Mouse (Mus musculus) lung, embryonic 16.5 days (tissue): ENCODE results near the gene Paqr5. TPM values are rescaled to one million over a fixed set of nuclear protein-coding genes. Genes with fewer than 3 reads are reported as not detected.

ENCODE experiments used
- ATAC-seq: fragments of 200-750 bp; cut with Nextera tagmentation; 2 replicates; pipeline ENCODE4 v1.8.0; 2017; ENCODE audit warnings: low read depth, mild to moderate bottlenecking, moderate library complexity
- H3K27ac ChIP-seq: fragments of 300-500 bp; sonication (generic); 2 replicates; pipeline ENCODE4 v1.5.1; 2014; ENCODE audit warnings: mild to moderate bottlenecking, control low read depth, low read length
- H3K27me3 ChIP-seq: fragments of 300-500 bp; sonication (generic); 2 replicates; pipeline ENCODE4 v1.6.1; 2014; ENCODE audit warnings: low read depth, low read length, mixed read lengths; ENCODE audit not compliant: control insufficient read depth, insufficient read depth
- H3K36me3 ChIP-seq: fragments of 300-500 bp; sonication (generic); 2 replicates; pipeline ENCODE4 v1.6.1; 2014; ENCODE audit warnings: low read length; ENCODE audit not compliant: control insufficient read depth, insufficient read depth
- H3K4me1 ChIP-seq: fragments of 300-500 bp; sonication (generic); replicated peaks from 2 replicates; pipeline ENCODE4 v1.6.1; 2014; ENCODE audit warnings: low read length, mixed read lengths; ENCODE audit not compliant: control insufficient read depth, insufficient read depth
- H3K4me2 ChIP-seq: fragments of 300-500 bp; sonication (generic); 2 replicates; pipeline ENCODE4 v1.6.1; 2014; ENCODE audit warnings: low read depth, low read length, control low read depth
- H3K4me3 ChIP-seq: fragments of 300-500 bp; sonication (generic); 2 replicates; pipeline ENCODE4 v1.5.1; 2014; ENCODE audit warnings: mild to moderate bottlenecking, low read length, control low read depth
- H3K9ac ChIP-seq: fragments of 300-500 bp; sonication (generic); 2 replicates; pipeline ENCODE4 v1.6.1; 2014; ENCODE audit warnings: low read length, control low read depth
- H3K9me3 ChIP-seq: fragments of 300-500 bp; sonication (generic); 2 replicates; pipeline ENCODE4 v1.6.1; 2016; ENCODE audit warnings: low read length; ENCODE audit not compliant: control insufficient read depth
- WGBS: fragments of 180-500 bp; shearing (Covaris S2); extraction: QIAGEN DNeasy Blood & Tissue Kit; methylation state at CpG from one replicate; pipeline ENCODE4 v1.1.7; 2014; 5-methylcytosine and 5-hydroxymethylcytosine counted together
- polyA plus RNA-seq: library from polyadenylated mRNA; unstranded; fragments of >200 nt; fragmentation: Nextera tagmentation; extraction: Ambion mirVana; gene quantifications from 2 replicates; pipeline ENCODE4 v1.2.1, GENCODE M21; 2015

Gene Paqr5
- polyA plus RNA-seq, 1 experiment from 2014 or later: 5.1 TPM

DNA sequence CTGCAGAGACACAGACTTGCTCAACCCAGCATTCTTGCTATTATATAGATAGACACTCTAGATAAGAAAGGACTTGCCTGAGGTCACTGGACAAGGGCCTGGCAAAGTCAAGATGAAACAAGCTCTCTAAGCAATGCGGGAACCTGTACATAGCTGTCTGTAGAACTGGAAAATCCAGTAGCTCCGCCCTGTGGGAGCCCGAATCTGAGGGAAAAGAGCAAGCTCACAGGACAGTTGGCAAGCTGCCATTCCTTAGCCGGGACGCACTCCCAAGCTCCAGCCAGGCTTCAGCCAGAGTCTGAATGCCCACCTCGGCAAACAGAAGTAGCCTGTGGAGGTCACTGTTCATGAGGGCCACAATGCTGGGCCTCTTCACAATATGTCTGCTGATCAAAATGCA, 28.8 kb downstream of the Paqr5 start:
- peak; percentile 49 for ATAC-seq
- H3K27ac ChIP-seq: peak overlapping the region; percentile 91
- 10% methylated on average over 6 of the region's 6 CpGs for WGBS

DNA sequence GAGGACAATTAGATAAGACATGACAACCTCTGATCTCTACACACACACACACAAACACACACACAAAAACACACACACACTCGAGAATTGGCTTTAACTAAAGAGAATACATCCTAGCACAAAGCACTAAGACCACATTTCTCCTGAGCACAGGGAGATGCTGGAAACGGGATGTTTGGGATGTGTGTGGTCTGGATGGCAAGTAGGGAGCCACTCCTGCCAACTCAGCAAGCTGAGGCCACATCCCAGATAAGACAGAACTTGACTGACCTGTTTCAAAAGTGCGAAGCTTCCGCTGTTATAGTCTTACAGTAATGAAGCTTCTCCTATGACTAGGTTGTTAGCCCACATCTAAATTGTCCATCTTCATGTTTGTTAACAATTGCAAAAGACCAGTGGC, 35.5 kb downstream of the Paqr5 start:
- H3K9me3 ChIP-seq: no peaks in the 10 kb centered on the region
- H3K4me2 ChIP-seq: no peak overlapping the region
- no peaks in the 10 kb centered on the region for H3K36me3 ChIP-seq
- H3K4me1 ChIP-seq: peaks cover 8% of the 10 kb centered on the region; the same call in 1 of the 2 replicates
- H3K27me3 ChIP-seq: no peaks in the 10 kb centered on the region
- H3K27ac ChIP-seq: peak overlapping the region; percentile 76
- WGBS: 20% methylated on average over 4 of the region's 4 CpGs
- H3K9ac ChIP-seq: no peak overlapping the region
- H3K4me3 ChIP-seq: no peak overlapping the region
- ATAC-seq: peak; percentile 65

More for the DNA sequence above, 28.8 kb downstream of the Paqr5 start:
- no peaks in the 10 kb centered on the region for H3K36me3 ChIP-seq
- H3K9me3 ChIP-seq: no peaks in the 10 kb centered on the region
- H3K4me2 ChIP-seq: no peak overlapping the region
- no peak overlapping the region for H3K9ac ChIP-seq
- peaks cover 13% of the 10 kb centered on the region for H3K4me1 ChIP-seq
- H3K4me3 ChIP-seq: no peak overlapping the region
- no peaks in the 10 kb centered on the region for H3K27me3 ChIP-seq

DNA sequence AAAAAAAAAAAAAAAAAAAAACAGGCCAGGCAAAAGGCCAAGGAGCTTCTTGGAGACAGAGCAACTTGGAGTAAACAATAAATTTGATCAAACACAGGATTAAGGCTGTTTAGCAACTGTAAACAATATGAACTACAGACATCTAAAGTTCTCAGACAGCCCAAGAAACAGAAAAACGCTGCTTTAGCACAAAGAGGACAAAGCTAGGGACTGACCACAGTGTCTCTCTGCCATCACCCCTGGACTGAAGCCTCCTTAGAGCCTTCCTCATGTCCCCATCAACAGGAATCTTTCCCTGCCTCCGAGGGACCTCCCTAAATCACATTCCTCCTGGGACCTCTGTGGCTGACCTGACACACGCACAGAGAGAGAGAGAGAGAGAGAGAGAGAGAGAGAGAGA, 35.9 kb downstream of the Paqr5 start:
- no peaks in the 10 kb centered on the region for H3K9me3 ChIP-seq
- no peak overlapping the region for H3K4me3 ChIP-seq
- H3K27me3 ChIP-seq: no peaks in the 10 kb centered on the region
- H3K4me2 ChIP-seq: no peak overlapping the region
- ATAC-seq: peak; percentile 81
- H3K27ac ChIP-seq: peak overlapping the region; percentile 76
- H3K9ac ChIP-seq: no peak overlapping the region
- WGBS: 15% methylated on average over 3 of the region's 3 CpGs
- H3K4me1 ChIP-seq: peaks cover 8% of the 10 kb centered on the region; the same call in 1 of the 2 replicates
- H3K36me3 ChIP-seq: no peaks in the 10 kb centered on the region

DNA sequence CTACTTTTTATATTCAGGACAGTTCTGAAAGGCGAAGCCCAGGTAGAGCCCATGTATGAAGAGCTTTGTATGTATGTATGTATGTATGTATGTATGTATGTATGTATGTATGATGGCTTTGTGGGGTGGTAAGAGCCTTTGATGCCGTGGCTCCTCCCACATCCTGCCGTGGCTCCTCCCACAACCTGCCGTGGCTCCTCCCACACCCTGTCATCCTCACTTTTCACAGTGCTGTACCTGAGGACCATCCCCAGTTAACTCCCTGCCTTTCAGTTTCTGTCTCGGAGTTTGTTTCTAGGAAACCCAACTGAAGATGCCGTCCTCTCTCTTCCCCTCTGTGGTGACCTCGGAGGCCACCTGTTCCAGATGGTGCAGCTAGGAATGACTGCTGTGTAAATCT, 40.6 kb downstream of the Paqr5 start:
- Histone ChIP-seq H3K4me1 (peaks cover 4% of the 10 kb centered on the region; the same call in 1 of the 2 replicates), H3K36me3 (no peaks in the 10 kb centered on the region), H3K4me3 (no peak overlapping the region), H3K9ac (no peak overlapping the region), H3K4me2 (no peak overlapping the region), H3K9me3 (no peaks in the 10 kb centered on the region), H3K27ac (no peak overlapping the region), H3K27me3 (no peaks in the 10 kb centered on the region)
- no peak for ATAC-seq
- WGBS: 72% methylated on average over 7 of the region's 7 CpGs

DNA sequence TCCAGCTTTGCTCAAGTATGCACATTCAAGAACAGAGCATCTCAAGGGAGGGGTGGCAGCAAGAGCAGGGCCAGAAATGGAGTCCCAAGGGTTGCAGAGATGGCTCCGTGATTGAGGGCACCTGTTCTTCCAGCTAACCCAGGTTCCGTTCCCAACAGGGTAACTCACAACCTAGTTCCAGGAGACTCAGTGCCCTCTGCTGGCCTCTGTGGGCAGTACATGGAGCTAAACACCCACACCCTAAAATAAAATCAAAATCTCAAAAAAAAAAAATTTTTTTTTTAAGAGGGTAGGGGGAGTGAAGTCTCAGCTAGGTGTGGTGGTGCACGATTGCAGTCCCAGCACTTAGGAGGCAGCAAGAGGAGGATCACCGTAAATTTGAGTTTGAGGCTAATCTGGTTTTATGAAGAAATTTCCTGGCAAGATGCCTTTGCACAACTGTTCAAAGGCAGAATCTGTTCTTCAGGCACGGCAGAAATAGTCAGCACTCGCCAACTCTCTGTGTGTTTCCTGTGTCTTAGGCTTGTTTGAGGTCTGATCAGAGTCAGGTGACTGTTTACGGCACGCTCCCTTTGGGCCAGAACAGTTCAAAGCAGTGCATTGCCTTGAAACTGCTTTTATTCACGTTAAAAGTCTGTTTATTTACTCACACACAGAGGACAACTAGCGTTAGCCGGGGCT, 41.3 kb downstream of the Paqr5 start:
- WGBS: 41% methylated on average over 11 of the region's 11 CpGs
- no peaks in the 10 kb centered on the region for H3K9me3 ChIP-seq
- no peaks in the 10 kb centered on the region; the same call in 1 of the 2 replicates for H3K4me1 ChIP-seq
- H3K4me3 ChIP-seq: no peak overlapping the region
- no peak overlapping the region for H3K9ac ChIP-seq
- H3K36me3 ChIP-seq: no peaks in the 10 kb centered on the region
- H3K27me3 ChIP-seq: no peaks in the 10 kb centered on the region
- no peak overlapping the region for H3K27ac ChIP-seq
- no peak overlapping the region for H3K4me2 ChIP-seq
- no peak for ATAC-seq

DNA sequence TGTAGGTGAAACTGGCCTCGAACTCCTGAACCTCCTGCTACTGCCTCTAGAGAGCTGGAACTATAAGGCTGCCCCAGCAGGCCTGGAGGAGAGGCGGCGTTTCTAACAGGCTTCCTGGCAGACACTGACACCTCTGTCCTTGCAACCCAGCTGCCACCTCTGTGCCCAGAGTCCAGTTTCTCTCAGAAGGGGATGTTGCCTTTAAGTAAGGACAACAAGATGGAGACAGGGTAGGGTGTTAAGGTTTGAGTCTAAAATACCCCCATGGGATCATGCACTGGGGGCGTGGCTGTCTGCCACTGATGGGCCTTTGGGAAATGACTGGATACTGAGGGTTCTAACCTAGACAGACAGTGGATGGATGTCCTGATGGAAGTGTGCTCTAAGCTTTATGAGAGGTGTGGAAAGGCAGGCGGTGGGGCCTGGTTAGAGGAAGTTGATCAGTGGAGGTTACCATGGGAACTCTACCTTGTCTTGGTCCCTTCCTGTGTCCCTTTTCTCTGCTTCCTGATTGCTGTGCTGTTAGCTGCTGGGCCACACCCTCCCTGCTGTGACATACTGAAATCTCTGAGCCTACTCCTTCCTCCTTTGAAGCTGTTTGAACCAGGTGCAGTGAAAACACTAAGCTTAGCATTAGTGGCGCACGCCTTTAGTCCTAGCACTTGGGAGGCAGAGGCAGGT, 43.6 kb downstream of the Paqr5 start:
- Histone ChIP-seq H3K4me2 (no peak overlapping the region), H3K27me3 (no peaks in the 10 kb centered on the region), H3K4me1 (no peaks in the 10 kb centered on the region; the same call in 1 of the 2 replicates), H3K9me3 (no peaks in the 10 kb centered on the region), H3K36me3 (no peaks in the 10 kb centered on the region), H3K9ac (no peak overlapping the region), H3K4me3 (no peak overlapping the region), H3K27ac (no peak overlapping the region)
- 81% methylated on average over 7 of the region's 7 CpGs for WGBS
- no peak for ATAC-seq

DNA sequence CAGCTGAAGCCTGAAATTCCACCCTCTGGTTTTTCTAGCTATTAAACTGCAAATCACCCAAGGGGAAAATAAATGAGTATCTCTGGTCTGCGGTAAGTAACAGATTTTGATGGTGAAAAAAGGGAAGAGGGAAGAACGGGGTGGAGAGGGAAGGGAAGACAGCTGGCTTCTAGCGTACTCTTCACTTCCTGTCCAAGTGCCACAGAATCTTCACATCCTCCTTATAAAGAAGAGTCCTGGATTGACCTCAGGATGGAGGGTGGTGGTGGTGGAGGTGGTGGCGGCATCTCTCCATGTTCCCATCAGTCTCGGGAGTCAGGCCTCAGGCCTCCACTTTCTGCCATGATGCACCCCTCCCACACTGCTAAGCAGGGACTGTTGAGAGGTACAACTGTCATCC, 44.8 kb downstream of the Paqr5 start:
- ATAC-seq: no peak
- Histone ChIP-seq H3K27ac (no peak overlapping the region), H3K36me3 (no peaks in the 10 kb centered on the region), H3K4me1 (no peaks in the 10 kb centered on the region; the same call in 1 of the 2 replicates), H3K27me3 (no peaks in the 10 kb centered on the region), H3K4me2 (no peak overlapping the region), H3K4me3 (no peak overlapping the region), H3K9me3 (no peaks in the 10 kb centered on the region), H3K9ac (no peak overlapping the region)
- 59% methylated on average over 5 of the region's 5 CpGs for WGBS

DNA sequence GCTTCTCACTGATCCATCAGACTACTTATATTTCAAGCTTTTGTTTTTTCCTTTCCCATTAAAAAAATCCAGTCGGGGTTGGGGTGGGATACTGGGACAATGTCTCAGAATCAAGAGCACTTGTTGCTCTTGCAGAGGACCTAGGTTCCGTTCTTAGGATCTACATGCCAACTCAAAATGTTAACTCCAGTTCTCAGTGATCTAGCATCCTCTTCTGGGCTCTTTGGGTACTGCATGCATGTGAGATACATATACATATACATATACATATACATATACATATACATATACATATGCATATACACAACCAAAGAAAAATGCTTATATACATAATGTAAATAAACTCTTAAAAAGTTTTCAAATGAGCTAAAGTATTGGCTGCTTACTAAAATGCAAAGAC, 46.7 kb downstream of the Paqr5 start:
- Histone ChIP-seq H3K27me3 (no peaks in the 10 kb centered on the region), H3K9me3 (no peaks in the 10 kb centered on the region), H3K4me1 (no peaks in the 10 kb centered on the region), H3K4me2 (no peak overlapping the region), H3K27ac (no peak overlapping the region), H3K4me3 (no peak overlapping the region), H3K9ac (no peak overlapping the region), H3K36me3 (no peaks in the 10 kb centered on the region)
- ATAC-seq: no peak
- WGBS: 79% methylated on average over 2 of the region's 2 CpGs

DNA sequence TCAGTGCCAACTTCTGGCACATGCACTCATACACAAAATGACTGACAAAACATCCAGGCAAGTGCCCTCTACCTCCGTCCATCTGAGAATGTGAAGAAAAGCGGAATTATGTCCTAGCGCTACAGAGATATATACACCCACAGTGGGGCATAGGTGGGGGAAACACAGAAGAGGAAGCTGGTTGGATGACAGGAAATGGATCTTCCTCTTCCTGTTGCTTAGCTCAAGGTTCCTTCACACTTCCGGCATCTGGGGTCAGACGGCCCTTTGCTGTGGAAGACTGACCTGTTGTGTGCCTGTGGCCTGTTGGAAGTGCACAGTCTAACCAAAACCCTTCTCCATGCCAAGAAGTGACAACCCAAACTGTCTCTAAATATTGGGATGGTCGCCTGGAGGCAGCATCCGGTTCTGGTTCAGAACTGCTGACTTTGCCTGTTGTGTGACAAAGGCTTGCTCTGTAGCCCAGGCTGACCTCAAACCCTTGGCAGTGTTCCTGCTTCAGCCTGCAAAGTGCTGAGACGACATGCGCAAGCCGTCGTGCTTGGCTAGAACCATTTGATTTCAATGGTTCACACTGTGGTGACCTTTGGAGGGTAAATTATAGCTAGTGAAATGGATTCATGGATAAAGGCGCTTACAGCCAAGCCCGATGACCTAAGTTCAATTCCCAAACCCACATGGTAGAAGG, 49.3 kb downstream of the Paqr5 start:
- ATAC-seq: no peak; the same call in 1 of the 2 replicates
- WGBS: 76% methylated on average over 13 of the region's 13 CpGs
- H3K4me1 ChIP-seq: no peaks in the 10 kb centered on the region
- H3K9me3 ChIP-seq: no peaks in the 10 kb centered on the region
- no peak overlapping the region for H3K4me2 ChIP-seq
- H3K27me3 ChIP-seq: no peaks in the 10 kb centered on the region
- no peak overlapping the region for H3K4me3 ChIP-seq
- H3K36me3 ChIP-seq: no peaks in the 10 kb centered on the region
- no peak overlapping the region for H3K9ac ChIP-seq
- H3K27ac ChIP-seq: no peak overlapping the region
